Mouse (Mus musculus) skeletal muscle tissue, postnatal 0 days (tissue): ENCODE results near the gene Olfr1415. TPM values are rescaled to one million over a fixed set of nuclear protein-coding genes. Genes with fewer than 3 reads are reported as not detected.

Experiments used
- microRNA-seq, 2 experiments: library from miRNA; unstranded; fragments of <30 nt; microRNA quantifications; one replicate each; pipeline ENCODE4; 2016
- polyA plus RNA-seq: library from polyadenylated mRNA; unstranded; fragments of >200 nt; fragmentation: Nextera tagmentation; extraction: Ambion mirVana; gene quantifications from 2 replicates; pipeline ENCODE4 v1.2.1, GENCODE M21; 2015

Olfr1415 gene
- polyA plus RNA-seq: not detected in 2 replicates

GRCm38 (mm10) chr1:92496001-92496400 lies at the start of gene Olfr1415:
Olfr1415 (minus strand) TSS chr1:92496101.

GRCm38 (mm10) chr1:92518561-92518960 lies 22.7 kb upstream of the Olfr1415 start, which contains the start of gene Olfr1414:
Olfr1414 (minus strand) TSS chr1:92518661.

GRCm38 (mm10) chr1:92485013-92485412 lies 10.9 kb downstream of the Olfr1415 start, which contains the start of gene Olfr1416:
Olfr1416 (minus strand) TSS chr1:92485113.

GRCm38 (mm10) chr1:92473165-92474041 lies 22.5 kb downstream of the Olfr1415 start, which contains the start of gene Ndufa10:
Ndufa10 (minus strand) TSS chr1:92473860.

Small RNA genes within 50 kb of the gene (microRNA-seq; reads per million reads assigned to microRNA genes)
- 3.2 to 3.3 reads per million in 2 experiments for gene Mir6900

Other genes starting within 250 kb of the Olfr1415 start
- gene Ndufa10, start 22.2 kb downstream of the Olfr1415 start, polyA plus RNA-seq: 496 and 559 TPM in 2 replicates
- not detected in 2 replicates for gene Olfr1416, start 11.0 kb downstream of the Olfr1415 start, polyA plus RNA-seq
- gene Olfr1414, start 22.6 kb upstream of the Olfr1415 start, polyA plus RNA-seq: not detected in 2 replicates
- gene Olfr1413, start 75.2 kb upstream of the Olfr1415 start, polyA plus RNA-seq: not detected in 2 replicates
- gene Olfr1412, start 89.7 kb upstream of the Olfr1415 start, polyA plus RNA-seq: not detected in 2 replicates
- gene Olfr1411, start 98.3 kb upstream of the Olfr1415 start, polyA plus RNA-seq: not detected in 2 replicates
- not detected in 2 replicates for gene Olfr1410, start 109.7 kb upstream of the Olfr1415 start, polyA plus RNA-seq
- gene Olfr12, start 121.7 kb upstream of the Olfr1415 start, polyA plus RNA-seq: not detected in 2 replicates
- 411 and 456 TPM in 2 replicates for gene Cops9, start 145.9 kb upstream of the Olfr1415 start, polyA plus RNA-seq
- 0.33 and 0.59 TPM in 2 replicates for gene Otos, start 152.7 kb upstream of the Olfr1415 start, polyA plus RNA-seq